Mouse (Mus musculus): ENCODE measurements around the gene Olfr710.

GRCm38 (mm10) chr7:106948212-106948611, at the start of gene Olfr710:
- TF ChIP-seq ZNF384 (IDR thresholded peaks at IDR 0.05; ENCODE audit: low read depth, low read length) (no peak), HCFC1 (IDR thresholded peaks at IDR 0.05; ENCODE audit: borderline replicate concordance, insufficient read depth, low read length) (no peak), MAFK (IDR thresholded peaks at IDR 0.05; ENCODE audit: insufficient read depth, low read depth, low read length) (no peak), ZC3H11A (IDR thresholded peaks at IDR 0.05; ENCODE audit: borderline replicate concordance, low read depth, low read length) (no peak), CHD2 (IDR thresholded peaks at IDR 0.05; ENCODE audit: low read depth, low read length) (no peak)

Measured in ES-E14 (cell line).